Comparison of ENCODE assay signal across 18 mouse cellular contexts in the genomic region with DNA sequence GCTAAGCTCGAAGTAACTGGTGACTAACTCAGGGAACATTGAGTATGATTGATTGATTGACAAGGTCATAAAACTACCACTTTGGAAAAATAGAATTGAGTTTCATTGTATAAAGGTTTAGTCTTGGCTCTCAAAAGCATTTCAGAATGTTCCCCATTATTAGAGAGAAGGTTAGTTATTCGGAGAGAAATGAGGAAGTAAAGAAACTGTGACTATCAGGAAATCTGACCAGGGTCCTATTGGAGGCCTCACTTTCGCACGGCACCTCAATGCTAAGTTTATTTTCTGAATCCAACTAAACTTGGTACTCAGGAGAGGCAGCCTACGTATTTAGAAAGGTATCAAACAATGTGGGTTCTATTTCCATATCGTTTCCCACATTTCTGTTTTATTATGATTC. TPM values are rescaled to one million over a fixed set of nuclear protein-coding genes. Genes with fewer than 3 reads are reported as not detected.
"Had no signal": no experiment of that assay in that cellular context is flagged by ENCODE, and none has a peak within 500 bp of the region (broad histone marks: within the 10 kb centered on the region; RNA-seq: fewer than 3 reads in every experiment).

No protein-coding gene starts in this region.

- H3K4me3 ChIP-seq: lung, embryonic 15.5 days; megakaryocyte, embryonic 14.5 days; midbrain, embryonic 13.5 days; midbrain, embryonic 15.5 days; neural tube, embryonic 12.5 days; stomach, embryonic 15.5 days had no signal

- H3K4me1 ChIP-seq: lung, embryonic 15.5 days; midbrain, embryonic 13.5 days; midbrain, embryonic 15.5 days; neural tube, embryonic 12.5 days had no signal

- H3K27ac ChIP-seq: lung, embryonic 15.5 days; macrophage; midbrain, embryonic 13.5 days; midbrain, embryonic 15.5 days; neural tube, embryonic 12.5 days; stomach, embryonic 15.5 days; stomach, postnatal 0 days had no signal

- H3K36me3 ChIP-seq: lung, embryonic 15.5 days; midbrain, embryonic 13.5 days; midbrain, embryonic 15.5 days; neural tube, embryonic 12.5 days; stomach, embryonic 15.5 days had no signal

- H3K9me3 ChIP-seq: lung, embryonic 15.5 days; midbrain, embryonic 13.5 days; midbrain, embryonic 15.5 days; neural tube, embryonic 12.5 days; stomach, embryonic 15.5 days had no signal

- DNase-seq: lung, adult 18-20 months; lung, postnatal 14 days; lung, postnatal 36 days; thymus, adult 18-20 months; thymus, postnatal 14 days; thymus, postnatal 36 days had no signal

- ATAC-seq: lung, postnatal 0 days; midbrain, embryonic 13.5 days; midbrain, embryonic 15.5 days had no signal

- H3K9ac ChIP-seq: lung, embryonic 15.5 days; midbrain, embryonic 13.5 days; midbrain, embryonic 15.5 days; neural tube, embryonic 12.5 days; stomach, embryonic 15.5 days had no signal

- H3K4me2 ChIP-seq: lung, embryonic 15.5 days; midbrain, embryonic 11.5 days; midbrain, embryonic 13.5 days; midbrain, embryonic 15.5 days; neural tube, embryonic 12.5 days; stomach, embryonic 15.5 days had no signal

- H3K27me3 ChIP-seq: lung, embryonic 15.5 days; megakaryocyte, embryonic 14.5 days; midbrain, embryonic 13.5 days; midbrain, embryonic 15.5 days; neural tube, embryonic 12.5 days; stomach, embryonic 15.5 days had no signal

RNA-seq across cellular contexts. Expression of gene Dnm3, which starts 27.8 kb away (rescaled TPM):
- total RNA-seq: megakaryocyte progenitor cell, adult 5-6 weeks; neutrophil, adult 5-6 weeks had no signal
- polyA plus RNA-seq: macrophage had no signal
